Mouse (Mus musculus): ENCODE data around the gene Zan.

GRCm38 (mm10) chr5:137440216-137440855 is 36.5 kb downstream of the Zan start:
- TF ChIP-seq POLR2A (IDR thresholded peaks at IDR 0.05; ENCODE audit: insufficient read depth, low read length), result no peak
- TF ChIP-seq CTCF (IDR thresholded peaks at IDR 0.05; ENCODE audit: low read depth, low read length), result no peak
- no peak for TF ChIP-seq EP300 (IDR thresholded peaks at IDR 0.05; ENCODE audit: insufficient read depth, low read depth, low read length)

All from ES-Bruce4 (cell line).